Mouse (Mus musculus): ENCODE results near the gene Mosmo. TPM values are rescaled to one million over a fixed set of nuclear protein-coding genes. Genes with fewer than 3 reads are reported as not detected.
"Not testable (repeated sequence)": the region's sequence is repeated elsewhere in the genome, so short reads cannot be mapped to it uniquely, and the experiment has no call there.

Mosmo gene
- total RNA-seq, 2 experiments from 2014 or later: 50.0 to 57.7 TPM

DNA sequence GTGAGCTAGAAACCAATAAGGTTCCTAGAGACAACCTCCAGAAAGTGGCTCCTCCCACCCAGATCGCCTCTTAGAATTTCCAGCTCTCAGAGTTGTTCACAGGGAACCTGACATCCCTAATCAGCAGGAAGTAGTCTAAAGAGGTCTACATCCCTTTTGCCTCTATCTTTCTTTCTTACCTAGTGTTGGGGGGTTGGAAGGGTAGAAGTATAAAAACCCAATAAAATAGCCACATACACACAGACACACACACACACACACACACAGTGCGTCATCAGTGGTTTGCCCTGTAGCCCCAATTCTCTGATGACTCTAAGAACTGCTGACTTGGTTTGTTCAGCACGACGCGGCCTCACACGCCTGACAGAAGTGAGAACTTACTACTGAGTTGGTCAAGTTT, 22.2 kb downstream of the Mosmo start:
- no peak for DNase-seq (ENCODE audit: low spot score in 2 of 2)

DNA sequence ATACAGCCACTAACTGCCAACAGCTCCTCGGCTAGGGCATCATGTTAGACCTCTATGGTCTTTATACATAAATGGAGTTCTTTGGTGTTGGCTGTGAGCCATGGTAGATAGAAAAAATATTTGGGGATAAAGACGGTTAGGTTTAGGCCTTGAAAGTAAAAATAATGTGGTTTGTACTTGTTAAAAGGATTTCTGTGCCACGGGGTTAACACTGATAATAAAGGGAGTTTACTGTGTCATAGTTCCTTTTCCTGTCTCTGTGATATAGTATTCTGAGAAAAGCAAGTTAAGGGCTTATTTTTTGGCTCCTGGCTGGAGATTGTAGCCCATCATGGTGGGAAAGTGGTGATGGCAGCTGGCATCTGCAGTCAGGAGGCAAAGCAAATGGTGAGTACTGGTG, 26.5 kb downstream of the Mosmo start:
- no peak for DNase-seq (ENCODE audit: low spot score in 2 of 2)

- no peak for DNase-seq (ENCODE audit: low spot score in 2 of 2)
Measured at GRCm38 (mm10) chr7:120712071-120712470, 34.7 kb downstream of the Mosmo start.

GRCm38 (mm10) chr7:120713225-120713624, 35.8 kb downstream of the Mosmo start:
- DNase-seq (ENCODE audit: low spot score in 2 of 2): no peak

DNA sequence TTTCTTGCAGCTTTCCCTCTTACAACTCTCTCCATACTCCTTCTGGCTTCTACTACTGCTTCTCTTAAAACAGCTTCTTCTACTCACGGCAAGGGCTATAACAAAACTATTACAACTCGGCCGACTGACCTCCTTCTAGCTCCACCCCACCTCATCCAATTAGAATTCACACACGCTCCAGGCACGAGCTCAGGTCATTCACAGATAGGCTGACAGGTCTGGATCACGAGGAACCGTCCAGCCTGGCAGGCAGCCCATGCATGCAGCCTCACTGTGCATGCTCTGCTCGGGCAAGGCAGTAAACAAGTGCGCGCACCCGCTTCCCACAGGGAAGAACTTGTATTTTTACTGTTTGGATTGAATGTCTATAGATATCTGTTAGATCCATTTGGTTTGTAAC, 36.5 kb downstream of the Mosmo start:
- DNase-seq (ENCODE audit: low spot score in 2 of 2): not testable (repeated sequence)

DNA sequence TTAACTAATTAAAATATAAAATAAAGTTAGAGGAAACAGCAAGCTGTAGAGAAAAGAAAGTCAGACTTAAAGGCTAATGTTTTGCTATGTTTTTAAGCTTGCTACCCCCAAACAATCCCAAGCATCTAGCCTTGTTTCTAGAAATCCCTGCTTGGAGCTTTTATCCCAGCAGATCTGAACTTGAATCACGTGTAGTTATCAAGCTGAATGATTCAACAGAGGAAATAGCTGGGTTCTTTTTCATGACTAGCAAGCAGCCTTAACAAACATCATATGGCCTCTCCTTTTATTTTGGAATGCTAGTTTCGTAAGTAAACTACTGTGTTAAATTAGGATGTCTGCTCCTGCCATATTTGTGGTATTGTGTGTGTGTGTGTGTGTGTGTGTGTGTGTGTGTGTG, 39.8 kb downstream of the Mosmo start:
- no peak for DNase-seq (ENCODE audit: low spot score in 2 of 2)

- no peak for DNase-seq (ENCODE audit: low spot score in 2 of 2)
Measured at GRCm38 (mm10) chr7:120721051-120721450, 43.6 kb downstream of the Mosmo start.

DNA sequence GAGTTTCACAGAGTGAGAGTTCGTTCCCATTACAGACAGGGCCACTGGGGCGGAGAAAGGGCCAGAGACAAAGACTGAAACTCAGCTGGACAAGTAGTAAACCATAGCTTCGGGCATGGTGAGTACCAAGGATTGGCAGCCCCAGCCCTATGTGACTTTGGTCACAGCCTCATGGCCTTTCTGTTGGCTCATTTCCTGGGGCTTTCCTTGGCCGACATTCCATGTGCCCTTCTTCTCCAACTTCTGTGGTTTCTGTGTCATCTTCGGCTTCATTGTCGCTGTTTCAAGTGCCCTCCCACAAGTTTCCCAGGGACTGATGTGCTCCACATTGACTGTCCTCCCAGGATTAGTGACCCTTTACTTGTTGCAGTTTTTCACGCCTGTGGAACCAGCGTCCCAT, 44.0 kb downstream of the Mosmo start:
- DNase-seq (ENCODE audit: low spot score in 2 of 2): no peak

DNA sequence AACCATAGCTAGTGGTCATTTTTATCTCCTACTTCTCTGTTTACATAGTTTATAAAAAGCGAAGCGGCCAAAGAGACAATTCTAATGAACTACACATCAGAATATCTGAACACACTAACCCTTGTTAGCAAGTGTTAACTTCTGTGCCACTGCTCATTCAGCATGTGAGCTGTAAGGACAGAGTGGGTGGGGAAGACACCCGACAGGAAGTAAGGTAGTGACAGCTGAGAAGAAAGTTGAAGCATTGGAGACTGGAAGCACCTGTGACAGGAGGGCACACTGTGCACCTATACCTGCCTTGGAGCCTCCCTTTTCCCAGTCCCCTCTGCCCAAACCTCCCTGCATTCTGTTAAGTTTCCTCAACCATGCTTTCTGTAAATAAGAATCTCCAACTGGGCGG, 44.6 kb downstream of the Mosmo start:
- no peak for DNase-seq (ENCODE audit: low spot score in 2 of 2)

DNA sequence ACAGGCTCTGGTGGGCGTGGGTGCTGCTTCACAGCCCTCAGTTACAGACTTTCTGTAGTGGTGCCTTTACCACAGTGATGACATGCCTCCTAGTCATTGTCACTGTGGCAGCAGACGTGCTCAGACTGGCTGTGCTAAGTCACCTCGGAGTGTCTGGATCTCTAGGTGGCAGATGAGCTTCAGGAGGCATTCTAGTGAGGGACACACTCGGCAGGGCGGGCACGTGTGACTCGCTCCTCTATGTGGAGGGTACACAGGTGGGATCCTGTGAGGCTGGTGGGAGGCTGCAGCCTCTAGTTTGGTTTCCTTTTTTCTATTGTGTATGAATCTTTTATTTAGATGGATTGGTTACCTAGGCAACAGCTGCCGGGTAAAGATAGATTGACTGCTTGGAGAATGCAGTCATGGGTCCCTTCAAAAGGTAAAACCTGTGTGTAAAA, 45.4 kb downstream of the Mosmo start:
- DNase-seq (ENCODE audit: low spot score in 2 of 2): no peak

GRCm38 (mm10) chr7:120727581-120727980, 50.2 kb downstream of the Mosmo start:
- DNase-seq (ENCODE audit: low spot score in 2 of 2): no peak

DNA sequence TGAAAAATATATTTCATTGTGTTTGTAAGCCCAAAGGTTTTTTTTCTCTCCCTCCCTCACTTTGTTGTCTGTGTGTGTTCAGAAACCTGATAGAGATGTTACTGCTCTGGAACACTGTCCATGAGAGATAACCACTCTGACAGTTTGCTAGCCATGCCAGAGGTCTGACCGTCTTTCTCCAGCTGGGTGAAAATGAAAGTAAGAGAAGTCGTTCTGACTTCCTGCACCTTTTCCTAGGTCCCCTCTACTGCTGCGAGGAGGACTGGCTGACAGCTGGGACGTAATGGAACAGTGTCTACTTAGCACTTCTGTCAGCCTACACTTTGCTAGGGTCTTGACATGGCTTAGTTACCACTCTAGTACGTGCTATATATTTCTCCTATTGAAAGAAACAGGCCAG, 52.2 kb downstream of the Mosmo start:
- DNase-seq (ENCODE audit: low spot score in 2 of 2): no peak

DNA sequence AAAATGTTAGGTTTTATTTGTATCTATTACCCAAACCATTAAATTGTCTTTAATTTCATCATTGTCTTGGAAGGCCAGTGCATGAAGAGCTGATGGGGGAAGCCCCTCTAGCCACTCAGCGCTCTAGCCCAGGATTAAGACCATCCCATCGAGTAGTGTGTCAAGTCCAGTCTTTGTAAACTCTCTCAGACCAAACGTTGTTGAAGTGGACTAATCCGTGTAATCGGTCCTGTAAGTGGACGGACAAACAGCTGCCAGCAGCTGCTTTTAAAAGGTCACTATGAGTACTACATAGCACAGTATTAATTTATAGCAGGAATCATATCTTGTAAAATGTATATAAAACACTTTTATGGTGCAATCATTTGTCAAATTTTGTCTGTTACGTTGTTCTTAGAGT, 55.5 kb downstream of the Mosmo start:
- DNase-seq (ENCODE audit: low spot score in 2 of 2): no peak

DNA sequence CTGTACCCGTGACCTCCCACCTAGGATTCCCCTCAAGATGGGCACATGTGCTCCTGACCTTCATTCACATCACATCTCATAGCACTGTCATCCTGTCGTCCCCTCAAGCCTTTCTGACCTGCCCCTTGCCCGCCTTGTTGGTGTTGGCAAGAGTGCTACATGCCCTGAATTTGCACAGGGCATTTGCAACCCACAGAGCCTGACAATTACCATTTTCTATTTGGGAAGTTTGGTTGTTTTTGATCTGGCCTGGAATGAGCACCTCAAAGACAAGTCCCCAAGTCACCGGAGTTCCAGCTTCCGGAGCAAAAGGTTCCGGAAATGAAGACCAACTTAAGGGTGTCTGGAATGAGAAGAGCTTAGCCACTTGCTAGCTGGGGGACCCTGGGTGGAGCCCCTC, 61.6 kb downstream of the Mosmo start, which contains the start of gene Vwa3a:
TSS of gene Vwa3a (plus strand) at position 301 of the 400 bp plus-strand sequence.
- DNase-seq (ENCODE audit: low spot score in 2 of 2): no peak

DNA sequence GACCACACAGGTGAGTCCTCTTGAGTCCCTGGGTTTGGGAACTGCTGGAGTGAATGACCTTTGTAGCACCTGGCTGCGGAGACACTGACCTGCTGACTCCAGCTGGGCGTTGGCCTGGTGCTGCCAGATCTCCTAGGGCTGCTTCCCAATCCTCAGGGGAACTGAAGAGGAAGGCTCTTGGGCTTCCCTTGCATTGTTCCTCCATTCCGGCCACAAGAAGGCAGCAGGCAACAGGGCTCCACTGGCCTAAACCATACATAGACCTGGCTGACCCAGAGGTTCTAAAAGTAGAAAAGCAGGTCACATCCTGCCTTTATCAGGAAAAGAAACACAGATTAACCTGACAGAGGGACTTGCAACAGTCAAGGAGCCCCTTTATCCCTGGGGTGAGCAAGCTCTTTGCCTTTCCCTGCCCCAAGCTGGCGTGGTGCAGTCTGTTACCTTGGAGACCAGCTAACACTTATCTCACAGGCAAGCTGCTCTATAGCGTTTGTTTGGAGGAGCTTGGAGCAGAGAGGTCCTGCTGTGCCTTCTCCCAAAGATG, 62.2 kb downstream of the Mosmo start:
- peak in 1 of 2 experiments; percentile 39 for DNase-seq (ENCODE audit: low spot score in 2 of 2)

- no peak for DNase-seq (ENCODE audit: low spot score in 2 of 2)
Measured at GRCm38 (mm10) chr7:120743366-120744351, 66.2 kb downstream of the Mosmo start.

GRCm38 (mm10) chr7:120744606-120745005, 67.2 kb downstream of the Mosmo start:
- no peak for DNase-seq (ENCODE audit: low spot score in 2 of 2)

GRCm38 (mm10) chr7:120746029-120746428, 68.6 kb downstream of the Mosmo start:
- no peak for DNase-seq (ENCODE audit: low spot score in 2 of 2)

DNA sequence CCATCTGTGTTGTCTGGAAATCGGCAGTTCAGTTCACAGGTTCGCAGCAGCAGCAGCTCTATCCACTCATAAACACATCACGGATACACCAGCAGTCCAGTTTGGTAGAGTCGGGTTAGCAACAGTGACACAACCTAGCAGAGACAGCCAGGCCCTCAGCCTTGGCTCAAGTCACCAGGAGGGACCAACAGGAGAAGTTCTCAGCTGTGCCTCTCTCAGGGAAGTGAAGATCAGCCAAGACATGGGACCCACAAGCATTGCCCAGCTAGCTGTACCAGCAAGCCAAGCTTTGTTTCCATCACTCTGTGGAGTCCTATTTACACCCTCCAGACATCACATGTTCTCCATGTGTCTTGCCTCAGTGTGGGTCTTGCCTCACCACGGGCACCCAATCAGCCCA, 69.4 kb downstream of the Mosmo start:
- no peak for DNase-seq (ENCODE audit: low spot score in 2 of 2)

- no peak for DNase-seq (ENCODE audit: low spot score in 2 of 2)
Measured at GRCm38 (mm10) chr7:120748478-120748877, 71.1 kb downstream of the Mosmo start.

- no peak for DNase-seq (ENCODE audit: low spot score in 2 of 2)
Measured at GRCm38 (mm10) chr7:120751330-120751729, 73.9 kb downstream of the Mosmo start.

GRCm38 (mm10) chr7:120751906-120752305, 74.5 kb downstream of the Mosmo start:
- no peak for DNase-seq (ENCODE audit: low spot score in 2 of 2)

- peak; percentile 86 to 88 for DNase-seq (ENCODE audit: low spot score in 2 of 2)
Measured at GRCm38 (mm10) chr7:120754671-120755070, 77.3 kb downstream of the Mosmo start.

Data from layer of hippocampus, postnatal 10 days (tissue).